12 mouse cellular contexts compared by ENCODE assay signal in the genomic region with DNA sequence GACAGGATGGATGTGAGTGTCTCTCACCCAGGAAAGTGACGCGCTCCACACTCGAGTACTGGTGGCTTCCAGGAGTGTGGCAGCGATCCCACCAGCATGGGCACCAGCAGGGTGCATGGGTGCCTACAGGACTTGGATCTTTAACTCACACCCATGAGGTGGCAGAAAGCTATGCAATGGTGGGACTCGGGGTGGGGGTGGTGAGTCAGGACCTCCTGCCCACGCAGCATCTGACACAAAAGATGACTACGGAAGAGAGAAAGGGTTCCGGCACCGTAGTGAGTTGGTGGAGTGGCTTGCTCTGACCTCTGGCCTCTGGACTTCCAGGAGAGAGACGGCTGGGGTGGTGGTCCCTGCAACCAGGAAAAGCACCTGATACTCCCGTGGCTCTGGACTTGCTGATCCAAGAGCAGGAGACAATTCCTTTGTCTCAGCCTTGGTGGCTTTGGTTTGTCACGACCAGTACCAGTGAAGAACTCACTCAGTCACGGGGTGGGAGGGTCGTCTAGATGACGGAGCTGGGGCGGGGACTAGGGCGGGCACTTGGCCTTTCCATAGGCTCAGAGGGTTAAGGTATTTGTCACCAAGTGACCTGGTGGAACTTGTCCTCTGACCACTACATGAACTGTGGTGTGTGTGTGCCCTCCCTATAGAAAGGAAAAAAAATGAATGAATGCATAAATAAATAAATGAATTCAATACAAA. TPM values are rescaled to one million over a fixed set of nuclear protein-coding genes. Genes with fewer than 3 reads are reported as not detected.
DNase-seq lines count a peak whose midpoint lies in the region; ATAC-seq and TF ChIP-seq lines count a peak whose summit lies in the region.
"Had no signal": no experiment of that assay in that cellular context is flagged by ENCODE, and none has a peak within 500 bp of the region (broad histone marks: within the 10 kb centered on the region; RNA-seq: fewer than 3 reads in every experiment).

No protein-coding gene starts in this region.

- peaks cover 53% of the 10 kb centered on the region for H3K4me1 ChIP-seq in kidney, embryonic 15.5 days

- no peak overlapping the region for H3K9ac ChIP-seq in kidney, embryonic 15.5 days
- H3K9ac ChIP-seq: hindbrain, embryonic 14.5 days had no signal

- no peak for TF ChIP-seq CTCF in gastrocnemius, adult 2 months (IDR thresholded peaks at IDR 0.05)

- 50% methylated on average over 17 of the region's 17 CpGs for WGBS in kidney, embryonic 15.5 days

- H3K36me3 ChIP-seq in kidney, embryonic 15.5 days = no peaks in the 10 kb centered on the region

- H3K27ac ChIP-seq in gastrocnemius, adult 2 months = peak overlapping the region; percentile 98
- peak overlapping the region; percentile 58 for H3K27ac ChIP-seq in kidney, embryonic 15.5 days
- H3K27ac ChIP-seq: hindbrain, embryonic 14.5 days had no signal

- intact Hi-C loops in gastrocnemius, adult 2 months (cut with DNase I) = loop anchor here (5.0 kb wide), 1 partner anchor 34 kb away; no protein-coding TSS in a partner anchor
- intact Hi-C loops in gastrocnemius, postnatal 36 days (cut with DNase I) = no loop called here

- peak; percentile 16 for DNase-seq in gastrocnemius, adult 2 months
- no peak for DNase-seq in gastrocnemius, postnatal 36 days
- no peak for DNase-seq in kidney, postnatal 10 days
- DNase-seq in CD4-positive helper T cell, adult 2 months (ENCODE audit: low read depth, low spot score) = peak; percentile 66
- DNase-seq in liver = peak; percentile 63
- DNase-seq in ovary, postnatal 36 days (ENCODE audit: low spot score) = no peak
- DNase-seq in left cerebral cortex, adult 9 months (ENCODE audit: low spot score in 2 of 2) = no peak
- DNase-seq: cerebellum, adult 18-20 months; embryo, embryonic 11 days; lung, adult 2 months had no signal

- H3K9me3 ChIP-seq in kidney, embryonic 15.5 days (replicated peaks) = no peaks in the 10 kb centered on the region

- H3K4me3 ChIP-seq in gastrocnemius, adult 2 months = no peak overlapping the region
- no peak overlapping the region for H3K4me3 ChIP-seq in kidney, embryonic 15.5 days (replicated peaks)

- no peaks in the 10 kb centered on the region for H3K27me3 ChIP-seq in kidney, embryonic 15.5 days

- ATAC-seq in kidney, embryonic 15.5 days (replicated peaks; ENCODE audit: low FRiP score) = peak; percentile 6; the same call in 1 of the 2 replicates

- 0 out of 2 replicates have a peak overlapping the region, but pooled peaks have one; percentile 19 for H3K4me2 ChIP-seq in kidney, embryonic 15.5 days
- H3K4me2 ChIP-seq: hindbrain, embryonic 14.5 days had no signal

RNA-seq across cellular contexts. Expression of a gene that starts 27.9 kb away (rescaled TPM):
- 100 to 1,000 TPM; 181 to 246 TPM for total RNA-seq in gastrocnemius, adult 2 months (2021)
- 100 to 1,000 TPM; 180 to 220 TPM for total RNA-seq in gastrocnemius, postnatal 36 days (2021)
- 32.1 and 37.3 TPM in 2 replicates for polyA plus RNA-seq in kidney, embryonic 15.5 days (2015; fragmentation: Nextera tagmentation; extraction: Ambion mirVana)

RNA-seq across cellular contexts. Expression of a gene that starts 48.3 kb away (rescaled TPM):
- total RNA-seq in gastrocnemius, adult 2 months (2021) = 10 to 100 TPM; 12.4 to 14.4 TPM
- 10 to 100 TPM; 11.4 to 12.8 TPM for total RNA-seq in gastrocnemius, postnatal 36 days (2021)
- polyA plus RNA-seq in kidney, embryonic 15.5 days (2015; fragmentation: Nextera tagmentation; extraction: Ambion mirVana) = 138 and 145 TPM in 2 replicates

Comparison
In these comparisons a context has a peak if more than half of its experiments do, and no peak if none do; other contexts are left out.
1. DNase-seq: peak in gastrocnemius, adult 2 months (single experiment), CD4-positive helper T cell, adult 2 months (single experiment) and liver (single experiment); none in gastrocnemius, postnatal 36 days (0 of 2), kidney, postnatal 10 days (single experiment), ovary, postnatal 36 days (single experiment) and left cerebral cortex, adult 9 months (0 of 2).